Mouse (Mus musculus) ES-E14 (cell line): ENCODE measurements at regions not wholly inside any gene's neighbourhood (a gene's known extent, or its start where the extent isn't known, plus 50 kb on each side); places are given as distances from the start of the nearest gene placed in this dataset.

Source experiments
- CHD2 ChIP-seq: IDR thresholded peaks from 2 replicates; pipeline ENCODE4 v1.6.1; 2014; ENCODE audit warnings: mild to moderate bottlenecking, low read depth, low read length, inconsistent platforms
- HCFC1 ChIP-seq: IDR thresholded peaks from 2 replicates; pipeline ENCODE4 v1.6.1; 2012; ENCODE audit warnings: low read length, inconsistent platforms, borderline replicate concordance; ENCODE audit not compliant: insufficient read depth
- MAFK ChIP-seq: IDR thresholded peaks from 2 replicates; pipeline ENCODE4 v1.6.1; 2014; ENCODE audit warnings: mild to moderate bottlenecking, low read depth, low read length, inconsistent platforms; ENCODE audit not compliant: insufficient read depth
- ZC3H11A ChIP-seq: IDR thresholded peaks from 2 replicates; pipeline ENCODE4 v1.6.1; 2012; ENCODE audit warnings: low read depth, mild to moderate bottlenecking, inconsistent platforms, low read length, borderline replicate concordance
- ZNF384 ChIP-seq: IDR thresholded peaks from 2 replicates; pipeline ENCODE4 v1.6.1; 2012; ENCODE audit warnings: low read depth, low read length, inconsistent platforms

DNA sequence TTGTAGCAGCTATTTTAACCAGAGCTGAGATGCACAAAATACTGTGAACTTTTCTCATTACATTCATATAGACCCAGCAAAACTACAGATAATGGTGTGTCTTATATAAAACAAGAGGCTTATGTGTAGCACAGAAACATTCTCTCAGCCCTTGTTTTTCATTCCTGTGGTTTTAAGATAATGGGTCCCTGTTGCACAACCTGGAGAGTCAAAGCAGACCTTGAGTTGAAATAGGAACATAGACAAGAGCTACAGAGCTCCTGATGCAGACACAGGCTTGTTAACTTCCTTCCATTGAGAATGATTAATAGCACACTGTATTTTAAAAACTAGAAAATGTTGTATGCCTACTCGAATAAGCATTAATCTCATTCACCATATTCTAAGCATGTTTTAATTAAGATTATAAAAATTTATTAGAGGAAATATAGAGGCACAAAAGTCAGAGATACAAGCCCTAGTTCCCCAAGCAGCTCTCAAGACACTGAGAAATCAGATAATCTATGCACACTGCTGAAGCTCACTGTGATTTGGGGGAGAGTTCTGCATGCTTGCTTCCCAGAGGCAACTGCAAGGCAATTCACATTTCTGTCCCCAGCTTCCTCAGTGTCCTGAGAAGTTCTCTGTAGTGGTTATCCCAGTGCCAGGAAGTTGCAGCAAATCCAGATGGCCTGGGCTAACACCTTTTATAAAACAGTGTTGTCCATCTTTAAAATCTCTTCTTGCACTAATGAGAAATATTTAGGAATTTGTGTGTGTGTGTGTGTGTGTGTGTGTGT is 666.8 kb downstream of the Inhba start:
- TF ChIP-seq ZNF384 (no peak), CHD2 (no peak), ZC3H11A (no peak), MAFK (no peak), HCFC1 (no peak)
